Mouse (Mus musculus) limb, embryonic 13.5 days (tissue): Measurements from ENCODE around the gene Arhgef25. TPM values are rescaled to one million over a fixed set of nuclear protein-coding genes. Genes with fewer than 3 reads are reported as not detected.
A peak's percentile ranks its signal among the peaks of the same experiment; 100 is the strongest.
"Not testable (repeated sequence)": the region's sequence is repeated elsewhere in the genome, so short reads cannot be mapped to it uniquely, and the experiment has no call there.

Experiments
- ATAC-seq: fragments of 200-750 bp; cut with Nextera tagmentation; 2 replicates; pipeline ENCODE4 v1.8.0; 2017; ENCODE audit warnings: low read depth, moderate number of reproducible peaks, moderate TSS enrichment; ENCODE audit not compliant: low FRiP score
- H3K27ac ChIP-seq: fragments of 300-500 bp; sonication (generic); 2 replicates; pipeline ENCODE4 v1.5.1; 2015; ENCODE audit warnings: inconsistent platforms, mild to moderate bottlenecking, moderate library complexity
- H3K27me3 ChIP-seq: fragments of 300-500 bp; sonication (generic); 2 replicates; pipeline ENCODE4 v1.6.1; 2015; ENCODE audit warnings: mild to moderate bottlenecking, inconsistent platforms
- H3K36me3 ChIP-seq: fragments of 300-500 bp; sonication (generic); 2 replicates; pipeline ENCODE4 v1.6.1; 2015; ENCODE audit warnings: inconsistent platforms, mild to moderate bottlenecking, moderate library complexity
- H3K4me1 ChIP-seq: fragments of 300-500 bp; sonication (generic); 2 replicates; pipeline ENCODE4 v1.6.1; 2015; ENCODE audit warnings: inconsistent platforms
- H3K4me2 ChIP-seq: fragments of 300-500 bp; sonication (generic); replicated peaks from 2 replicates; pipeline ENCODE4 v1.6.1; 2015; ENCODE audit warnings: inconsistent platforms, mild to moderate bottlenecking, moderate library complexity
- H3K4me3 ChIP-seq: fragments of 300-500 bp; sonication (generic); 2 replicates; pipeline ENCODE4 v1.5.1; 2015; ENCODE audit warnings: moderate library complexity, mild to moderate bottlenecking, inconsistent platforms
- H3K9ac ChIP-seq: fragments of 300-500 bp; sonication (generic); 2 replicates; pipeline ENCODE4 v1.6.1; 2015; ENCODE audit warnings: mild to moderate bottlenecking, inconsistent platforms
- H3K9me3 ChIP-seq: fragments of 300-500 bp; sonication (generic); 2 replicates; pipeline ENCODE4 v1.6.1; 2016; ENCODE audit warnings: inconsistent platforms
- WGBS: fragments of 180-500 bp; shearing (Covaris S2); methylation state at CpG from one replicate; pipeline ENCODE4 v1.1.7; 2015; 5-methylcytosine and 5-hydroxymethylcytosine counted together
- polyA plus RNA-seq: library from polyadenylated mRNA; unstranded; fragments of >200 nt; fragmentation: Nextera tagmentation; extraction: Ambion mirVana; gene quantifications from 2 replicates; pipeline ENCODE4 v1.2.1, GENCODE M21; 2015

The Arhgef25 gene
- polyA plus RNA-seq, 1 experiment from 2014 or later: 111 TPM

DNA sequence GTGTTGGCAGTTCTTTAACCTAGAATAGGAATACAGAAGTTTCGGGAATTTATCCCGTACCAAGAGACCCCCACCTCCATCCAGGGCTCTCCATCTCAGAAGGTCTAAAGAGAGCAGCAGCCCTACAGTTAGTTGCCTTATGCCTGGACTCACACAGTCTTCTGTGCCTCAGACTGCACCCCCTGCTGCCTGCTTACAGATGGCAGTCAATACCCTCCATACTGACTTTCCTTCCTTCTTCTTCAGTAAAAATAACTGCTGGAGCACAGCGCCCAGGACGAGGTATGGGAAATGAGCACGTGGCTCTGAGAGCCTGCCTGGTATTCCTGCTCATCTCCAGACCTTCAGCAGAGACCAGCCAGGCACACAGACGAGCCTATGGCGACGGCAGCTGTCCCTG, 10.4 kb upstream of the Arhgef25 start:
- H3K36me3 ChIP-seq: peaks cover 76% of the 10 kb centered on the region
- H3K4me2 ChIP-seq: no peak overlapping the region
- ATAC-seq: no peak
- H3K9me3 ChIP-seq: no peaks in the 10 kb centered on the region
- no peak overlapping the region for H3K4me3 ChIP-seq
- no peaks in the 10 kb centered on the region for H3K27me3 ChIP-seq
- WGBS: 82% methylated on average over 8 of the region's 8 CpGs
- H3K4me1 ChIP-seq: peaks cover 14% of the 10 kb centered on the region
- H3K9ac ChIP-seq: no peak overlapping the region
- no peak overlapping the region for H3K27ac ChIP-seq

DNA sequence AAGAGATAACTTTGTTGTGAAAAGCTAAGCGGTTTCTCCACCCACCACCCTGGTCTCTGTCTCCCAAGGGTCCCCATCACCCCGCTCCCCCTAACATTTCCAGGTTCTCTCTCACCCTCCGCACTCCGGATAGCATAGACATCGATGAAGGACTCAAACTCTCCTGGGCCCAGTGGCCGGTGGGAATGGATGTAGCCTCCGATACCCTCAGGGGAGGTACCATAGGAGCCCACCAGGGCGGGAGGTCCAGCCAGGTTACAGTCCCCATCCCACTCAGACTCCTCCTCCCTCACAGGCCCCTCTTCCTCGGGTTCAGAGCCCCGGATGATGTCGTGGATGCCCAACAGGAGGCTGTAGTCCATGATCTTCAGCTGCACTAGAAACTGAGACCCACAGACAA, 9.6 kb upstream of the Arhgef25 start:
- Histone ChIP-seq H3K4me2 (no peak overlapping the region), H3K4me1 (peaks cover 20% of the 10 kb centered on the region), H3K4me3 (no peak overlapping the region), H3K36me3 (peaks cover 68% of the 10 kb centered on the region), H3K27ac (no peak overlapping the region), H3K27me3 (no peaks in the 10 kb centered on the region), H3K9me3 (no peaks in the 10 kb centered on the region), H3K9ac (no peak overlapping the region)
- WGBS: 84% methylated on average over 11 of the region's 11 CpGs
- no peak for ATAC-seq

DNA sequence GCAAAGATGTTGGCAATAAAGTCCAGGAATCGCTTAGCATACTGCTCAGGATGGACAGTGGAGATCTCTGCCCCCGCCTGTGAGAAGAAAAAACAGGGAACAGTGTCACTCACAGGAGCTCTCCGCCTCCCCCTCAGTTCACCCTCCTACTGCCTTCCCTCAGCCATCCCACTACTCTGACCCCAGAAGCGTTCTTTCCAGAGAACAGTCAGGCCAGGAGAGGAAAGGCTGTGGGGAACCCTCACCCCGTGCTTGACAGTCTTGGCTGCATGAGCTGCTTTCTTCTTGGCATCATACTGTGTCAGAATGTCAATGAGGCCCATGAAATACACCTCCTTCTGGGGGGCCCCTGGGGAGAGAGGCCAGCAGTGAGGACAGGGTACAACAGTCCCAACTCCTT, 9.2 kb upstream of the Arhgef25 start:
- WGBS: 80% methylated on average over 5 of the region's 5 CpGs
- Histone ChIP-seq H3K4me2 (no peak overlapping the region), H3K27me3 (no peaks in the 10 kb centered on the region), H3K9ac (no peak overlapping the region; the same call in 1 of the 2 replicates), H3K4me3 (no peak overlapping the region), H3K27ac (peak overlapping the region; percentile 12; the same call in 1 of the 2 replicates), H3K4me1 (peaks cover 24% of the 10 kb centered on the region), H3K9me3 (no peaks in the 10 kb centered on the region), H3K36me3 (peaks cover 65% of the 10 kb centered on the region)
- no peak for ATAC-seq

GRCm38 (mm10) chr10:127198492-127198891, 8.6 kb upstream of the Arhgef25 start:
- Histone ChIP-seq H3K27ac (no peak overlapping the region), H3K9me3 (no peaks in the 10 kb centered on the region), H3K36me3 (peaks cover 62% of the 10 kb centered on the region), H3K27me3 (no peaks in the 10 kb centered on the region), H3K9ac (no peak overlapping the region), H3K4me1 (peaks cover 24% of the 10 kb centered on the region), H3K4me3 (no peak overlapping the region), H3K4me2 (no peak overlapping the region)
- no peak for ATAC-seq
- 56% methylated on average over 2 of the region's 2 CpGs for WGBS

- no peak overlapping the region for H3K4me2 ChIP-seq
- no peak overlapping the region for H3K4me3 ChIP-seq
- 85% methylated on average over 11 of the region's 11 CpGs for WGBS
- H3K4me1 ChIP-seq: peaks cover 31% of the 10 kb centered on the region
- no peak for ATAC-seq
- no peak overlapping the region for H3K9ac ChIP-seq
- no peaks in the 10 kb centered on the region for H3K9me3 ChIP-seq
- H3K36me3 ChIP-seq: peaks cover 62% of the 10 kb centered on the region
- H3K27me3 ChIP-seq: no peaks in the 10 kb centered on the region
- H3K27ac ChIP-seq: peak overlapping the region; percentile 67; the same call in 1 of the 2 replicates
Observed at GRCm38 (mm10) chr10:127197505-127198110, 7.7 kb upstream of the Arhgef25 start.

DNA sequence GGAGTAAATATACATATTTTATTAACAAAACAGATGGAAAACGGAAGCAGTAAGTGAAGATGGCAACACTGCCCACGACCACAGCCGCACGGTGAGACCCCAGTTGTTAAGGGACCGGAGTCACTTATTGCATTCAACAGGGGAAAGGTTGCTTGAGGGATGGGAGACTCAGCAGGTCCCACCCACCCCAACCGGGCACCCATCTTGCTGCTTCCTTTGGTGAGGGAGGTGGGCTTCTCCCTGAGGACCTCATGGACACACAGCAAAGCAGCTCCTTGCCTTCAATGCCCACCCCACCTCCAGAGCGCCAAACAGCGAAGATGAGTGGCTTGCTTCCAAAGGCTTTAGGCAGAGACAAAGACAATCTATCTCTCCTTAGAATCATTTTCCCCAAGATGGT, 7.2 kb upstream of the Arhgef25 start:
- peaks cover 35% of the 10 kb centered on the region for H3K4me1 ChIP-seq
- no peak for ATAC-seq
- H3K9me3 ChIP-seq: no peaks in the 10 kb centered on the region
- H3K4me2 ChIP-seq: no peak overlapping the region
- H3K4me3 ChIP-seq: no peak overlapping the region
- H3K36me3 ChIP-seq: peaks cover 61% of the 10 kb centered on the region
- no peak overlapping the region for H3K9ac ChIP-seq
- H3K27me3 ChIP-seq: no peaks in the 10 kb centered on the region
- 88% methylated on average over 8 of the region's 8 CpGs for WGBS
- H3K27ac ChIP-seq: peak overlapping the region; percentile 67

DNA sequence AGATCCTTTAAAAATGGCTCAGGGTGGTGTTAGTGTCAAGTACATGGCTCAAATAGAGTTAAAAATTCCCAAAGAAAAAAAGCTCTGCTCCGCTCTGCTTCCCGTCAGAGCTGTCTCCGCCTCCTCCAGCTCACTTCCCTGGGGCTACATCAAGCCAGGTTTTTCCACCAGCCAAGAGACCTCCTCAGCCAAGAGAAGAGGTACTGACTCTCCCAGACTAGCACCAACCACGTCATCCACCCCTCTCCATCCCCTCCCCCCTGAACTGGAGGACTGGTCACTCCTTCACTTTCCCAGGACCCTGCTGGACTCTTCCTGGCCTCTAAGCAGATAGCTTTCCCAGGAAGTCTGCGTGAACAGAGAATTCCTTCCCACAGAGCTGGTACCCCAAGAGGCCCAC, 6.5 kb upstream of the Arhgef25 start:
- no peaks in the 10 kb centered on the region for H3K9me3 ChIP-seq
- peak overlapping the region; percentile 90 for H3K4me3 ChIP-seq
- H3K9ac ChIP-seq: peak overlapping the region; percentile 94
- no peaks in the 10 kb centered on the region for H3K27me3 ChIP-seq
- peak overlapping the region; percentile 86 for H3K4me2 ChIP-seq
- peaks cover 60% of the 10 kb centered on the region for H3K36me3 ChIP-seq
- peak overlapping the region; percentile 94 for H3K27ac ChIP-seq
- 2% methylated on average over 5 of the region's 5 CpGs for WGBS
- peak; percentile 83 for ATAC-seq
- peaks cover 36% of the 10 kb centered on the region for H3K4me1 ChIP-seq

GRCm38 (mm10) chr10:127195328-127196129, 5.6 kb upstream of the Arhgef25 start, which contains the start of gene Dtx3:
Gene Dtx3, minus strand, starts transcription at chr10:127195728.
- Histone ChIP-seq H3K9ac (peak within 1 kb of the TSS; percentile 94), H3K4me1 (peaks cover 45% of the 10 kb centered on the region), H3K4me3 (peak within 1 kb of the TSS; percentile 90), H3K4me2 (peak within 1 kb of the TSS; percentile 86), H3K36me3 (peaks cover 63% of the 10 kb centered on the region), H3K27ac (peak within 1 kb of the TSS; percentile 94), H3K9me3 (no peaks in the 10 kb centered on the region), H3K27me3 (no peaks in the 10 kb centered on the region)
- 0% methylated on average over 27 of the region's 47 CpGs for WGBS
- ATAC-seq: peak; percentile 57

DNA sequence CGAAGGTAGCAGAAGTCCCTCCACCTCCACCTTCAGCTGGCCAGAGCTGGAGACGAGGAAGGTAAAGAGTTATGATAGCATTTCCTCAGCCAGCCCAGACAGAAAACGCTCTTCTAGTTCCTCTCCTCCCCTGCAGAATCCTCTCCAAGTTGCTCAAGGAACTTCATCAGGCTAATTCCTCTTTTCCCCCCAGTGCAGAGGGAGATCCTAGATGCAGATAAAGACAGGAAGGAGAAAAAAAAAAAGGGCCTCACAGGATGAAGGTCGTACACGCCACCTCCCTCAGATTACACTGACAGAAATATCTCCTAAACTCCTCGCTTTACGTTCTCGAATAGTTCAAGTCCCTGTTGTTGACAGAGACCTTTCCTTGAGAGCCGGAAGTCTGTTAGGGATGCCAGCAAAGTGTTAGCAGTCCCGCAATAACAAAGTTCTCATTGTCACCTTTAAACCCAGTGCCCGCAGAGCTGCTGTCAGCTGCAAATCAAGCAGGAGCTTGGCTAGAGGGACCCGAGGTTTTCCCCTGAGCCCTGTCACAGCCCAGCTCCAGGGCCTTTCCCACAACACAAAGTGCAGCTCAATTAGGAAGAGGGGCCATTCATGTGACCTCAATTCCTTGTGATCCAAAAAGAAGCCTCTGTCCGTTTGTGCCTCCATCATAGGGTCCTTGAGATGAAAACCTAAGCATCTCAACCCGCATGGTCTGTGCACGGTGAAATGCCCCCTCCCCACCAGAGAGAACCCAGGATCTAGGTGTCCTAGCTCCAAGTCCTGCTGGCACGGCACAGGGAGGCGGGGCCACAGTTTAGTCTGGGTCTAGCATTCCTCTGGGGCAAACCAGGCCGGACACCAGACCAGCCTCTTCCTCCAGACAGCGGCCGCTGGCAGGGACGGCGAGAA, 4.8 kb upstream of the Arhgef25 start:
- Histone ChIP-seq H3K27ac (peak overlapping the region; percentile 94), H3K9me3 (no peaks in the 10 kb centered on the region), H3K9ac (peak overlapping the region; percentile 94), H3K4me2 (peak overlapping the region; percentile 86), H3K27me3 (no peaks in the 10 kb centered on the region), H3K4me3 (peak overlapping the region; percentile 90), H3K36me3 (peaks cover 55% of the 10 kb centered on the region), H3K4me1 (peaks cover 51% of the 10 kb centered on the region)
- 0 out of 2 replicates have a peak, but pooled peaks have one; percentile 12 for ATAC-seq
- 14% methylated on average over 22 of the region's 22 CpGs for WGBS

- H3K4me1 ChIP-seq: peaks cover 52% of the 10 kb centered on the region
- no peaks in the 10 kb centered on the region for H3K27me3 ChIP-seq
- H3K9me3 ChIP-seq: no peaks in the 10 kb centered on the region
- H3K4me3 ChIP-seq: no peak overlapping the region
- 79% methylated on average over 9 of the region's 9 CpGs for WGBS
- no peak overlapping the region for H3K27ac ChIP-seq
- no peak overlapping the region for H3K4me2 ChIP-seq
- no peak overlapping the region for H3K9ac ChIP-seq
- peaks cover 39% of the 10 kb centered on the region for H3K36me3 ChIP-seq
- no peak for ATAC-seq
Observed at GRCm38 (mm10) chr10:127193011-127193410, 3.1 kb upstream of the Arhgef25 start.

DNA sequence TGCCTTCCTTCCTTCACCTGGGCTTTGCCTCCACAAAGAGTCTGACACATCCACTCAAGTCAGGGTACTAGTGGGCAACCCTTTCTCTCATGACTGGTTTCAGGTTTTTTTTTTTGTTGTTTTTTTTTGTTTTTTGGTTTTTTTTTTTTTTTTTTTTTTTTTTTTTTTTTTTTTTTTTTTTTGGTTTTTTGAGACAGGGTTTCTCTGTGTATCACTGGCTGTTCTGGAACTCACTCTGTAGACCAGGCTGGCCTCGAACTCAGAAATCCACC, 2.1 kb upstream of the Arhgef25 start:
- H3K4me1 ChIP-seq: peaks cover 58% of the 10 kb centered on the region
- not testable (repeated sequence) for H3K4me3 ChIP-seq, H3K9me3 ChIP-seq, ATAC-seq, H3K27me3 ChIP-seq, H3K27ac ChIP-seq, H3K4me2 ChIP-seq, H3K9ac ChIP-seq
- whole genome bisulfite sequencing: 75% methylated on average over 1 of the region's 1 CpGs
- H3K36me3 ChIP-seq: peaks cover 31% of the 10 kb centered on the region
